Mouse (Mus musculus): ENCODE data around the gene Mak. TPM values are rescaled to one million over a fixed set of nuclear protein-coding genes. Genes with fewer than 3 reads are reported as not detected.
"Not testable (repeated sequence)": the region's sequence is repeated elsewhere in the genome, so short reads cannot be mapped to it uniquely, and the experiment has no call there.

The Mak gene
- polyA plus RNA-seq, 1 experiment, result 0.13 TPM

GRCm38 (mm10) chr13:40994487-40995263, 84.8 kb downstream of the Mak start:
- 51% methylated on average over 8 of the region's 8 CpGs for WGBS
- no peak overlapping the region for H3K4me3 ChIP-seq (ENCODE audit: control insufficient read depth, insufficient read depth, low read length)
- TF ChIP-seq POLR2A (IDR thresholded peaks at IDR 0.05; ENCODE audit: control insufficient read depth, extremely low read depth, insufficient read depth, low read length, poor library complexity) (no peak), CTCF (IDR thresholded peaks at IDR 0.05; ENCODE audit: borderline replicate concordance, control insufficient read depth, extremely low read depth, insufficient read depth, low read length, poor library complexity) (no peak)
- no peak overlapping the region for H3K27ac ChIP-seq (ENCODE audit: control insufficient read depth, insufficient read depth, low read length)
- no peaks in the 10 kb centered on the region for H3K36me3 ChIP-seq (ENCODE audit: control insufficient read depth, insufficient read depth, low read length)
- H3K4me1 ChIP-seq (replicated peaks; ENCODE audit: control insufficient read depth, insufficient read depth, low read length), result no peaks in the 10 kb centered on the region
- H3K27me3 ChIP-seq (ENCODE audit: control insufficient read depth, insufficient read depth, low read length), result no peaks in the 10 kb centered on the region
- DNase-seq, result no peak

GRCm38 (mm10) chr13:40988418-40988817, 91.1 kb downstream of the Mak start:
- H3K36me3 ChIP-seq (ENCODE audit: control insufficient read depth, insufficient read depth, low read length), result no peaks in the 10 kb centered on the region
- no peak overlapping the region for H3K4me3 ChIP-seq (ENCODE audit: control insufficient read depth, insufficient read depth, low read length)
- H3K27me3 ChIP-seq (ENCODE audit: control insufficient read depth, insufficient read depth, low read length), result no peaks in the 10 kb centered on the region
- WGBS, result 91% methylated on average over 2 of the region's 2 CpGs
- no peaks in the 10 kb centered on the region for H3K4me1 ChIP-seq (replicated peaks; ENCODE audit: control insufficient read depth, insufficient read depth, low read length)
- no peak for DNase-seq
- no peak for TF ChIP-seq POLR2A (IDR thresholded peaks at IDR 0.05; ENCODE audit: control insufficient read depth, extremely low read depth, insufficient read depth, low read length, poor library complexity)
- TF ChIP-seq CTCF (IDR thresholded peaks at IDR 0.05; ENCODE audit: borderline replicate concordance, control insufficient read depth, extremely low read depth, insufficient read depth, low read length, poor library complexity), result no peak
- H3K27ac ChIP-seq (ENCODE audit: control insufficient read depth, insufficient read depth, low read length), result no peak overlapping the region

GRCm38 (mm10) chr13:40987608-40988303, 91.8 kb downstream of the Mak start:
- 88% methylated on average over 4 of the region's 4 CpGs for WGBS
- not testable (repeated sequence) for DNase-seq; H3K36me3 ChIP-seq (ENCODE audit: control insufficient read depth, insufficient read depth, low read length)

GRCm38 (mm10) chr13:40986081-40986480, 93.4 kb downstream of the Mak start:
- Histone ChIP-seq H3K27ac (ENCODE audit: control insufficient read depth, insufficient read depth, low read length) (no peak overlapping the region), H3K27me3 (ENCODE audit: control insufficient read depth, insufficient read depth, low read length) (no peaks in the 10 kb centered on the region), H3K4me3 (ENCODE audit: control insufficient read depth, insufficient read depth, low read length) (no peak overlapping the region), H3K4me1 (replicated peaks; ENCODE audit: control insufficient read depth, insufficient read depth, low read length) (no peaks in the 10 kb centered on the region), H3K36me3 (ENCODE audit: control insufficient read depth, insufficient read depth, low read length) (no peaks in the 10 kb centered on the region)
- WGBS, result 98% methylated on average over 5 of the region's 5 CpGs
- no peak for DNase-seq
- no peak for TF ChIP-seq CTCF (IDR thresholded peaks at IDR 0.05; ENCODE audit: borderline replicate concordance, control insufficient read depth, extremely low read depth, insufficient read depth, low read length, poor library complexity)
- TF ChIP-seq POLR2A (IDR thresholded peaks at IDR 0.05; ENCODE audit: control insufficient read depth, extremely low read depth, insufficient read depth, low read length, poor library complexity), result no peak

More at GRCm38 (mm10) chr13:40987608-40988303, 91.8 kb downstream of the Mak start:
- H3K27me3 ChIP-seq (ENCODE audit: control insufficient read depth, insufficient read depth, low read length); H3K4me3 ChIP-seq (ENCODE audit: control insufficient read depth, insufficient read depth, low read length); H3K4me1 ChIP-seq (replicated peaks; ENCODE audit: control insufficient read depth, insufficient read depth, low read length); H3K27ac ChIP-seq (ENCODE audit: control insufficient read depth, insufficient read depth, low read length): not testable (repeated sequence)

- no peak for DNase-seq
- Histone ChIP-seq H3K4me3 (ENCODE audit: control insufficient read depth, insufficient read depth, low read length) (no peak overlapping the region), H3K4me1 (replicated peaks; ENCODE audit: control insufficient read depth, insufficient read depth, low read length) (no peaks in the 10 kb centered on the region), H3K27me3 (ENCODE audit: control insufficient read depth, insufficient read depth, low read length) (no peaks in the 10 kb centered on the region), H3K36me3 (ENCODE audit: control insufficient read depth, insufficient read depth, low read length) (no peaks in the 10 kb centered on the region), H3K27ac (ENCODE audit: control insufficient read depth, insufficient read depth, low read length) (no peak overlapping the region)
- TF ChIP-seq POLR2A (IDR thresholded peaks at IDR 0.05; ENCODE audit: control insufficient read depth, extremely low read depth, insufficient read depth, low read length, poor library complexity), result no peak
- TF ChIP-seq CTCF (IDR thresholded peaks at IDR 0.05; ENCODE audit: borderline replicate concordance, control insufficient read depth, extremely low read depth, insufficient read depth, low read length, poor library complexity), result no peak
- 97% methylated on average over 1 of the region's 1 CpGs for WGBS
Measured at GRCm38 (mm10) chr13:40982759-40983158, 96.7 kb downstream of the Mak start.

GRCm38 (mm10) chr13:40979321-40979720, 100.2 kb downstream of the Mak start:
- 59% methylated on average over 2 of the region's 2 CpGs for WGBS
- no peak overlapping the region for H3K4me3 ChIP-seq (ENCODE audit: control insufficient read depth, insufficient read depth, low read length)
- H3K27me3 ChIP-seq (ENCODE audit: control insufficient read depth, insufficient read depth, low read length), result no peaks in the 10 kb centered on the region
- H3K4me1 ChIP-seq (replicated peaks; ENCODE audit: control insufficient read depth, insufficient read depth, low read length), result no peaks in the 10 kb centered on the region
- no peak for DNase-seq
- TF ChIP-seq CTCF (IDR thresholded peaks at IDR 0.05; ENCODE audit: borderline replicate concordance, control insufficient read depth, extremely low read depth, insufficient read depth, low read length, poor library complexity) (no peak), POLR2A (IDR thresholded peaks at IDR 0.05; ENCODE audit: control insufficient read depth, extremely low read depth, insufficient read depth, low read length, poor library complexity) (no peak)
- no peaks in the 10 kb centered on the region for H3K36me3 ChIP-seq (ENCODE audit: control insufficient read depth, insufficient read depth, low read length)
- no peak overlapping the region for H3K27ac ChIP-seq (ENCODE audit: control insufficient read depth, insufficient read depth, low read length)

Measured in thymus, adult 2 months (tissue).